Mouse (Mus musculus): ENCODE data around the gene Ndufaf7. TPM values are rescaled to one million over a fixed set of nuclear protein-coding genes. Genes with fewer than 3 reads are reported as not detected.

The Ndufaf7 gene
- 42.4 and 51.1 TPM in 2 replicates for polyA plus RNA-seq (2015; fragmentation: Nextera tagmentation; extraction: Ambion mirVana)

- Histone ChIP-seq H3K36me3 (ENCODE audit: control insufficient read depth, insufficient read depth, low read length) (no peaks in the 10 kb centered on the region), H3K9me3 (replicated peaks; ENCODE audit: control insufficient read depth, low read length) (no peaks in the 10 kb centered on the region), H3K27ac (ENCODE audit: low read length) (peak within 1 kb of the TSS; percentile 62), H3K9ac (ENCODE audit: low read length) (peak within 1 kb of the TSS; percentile 89), H3K4me2 (ENCODE audit: low read depth, low read length) (peak within 1 kb of the TSS; percentile 86), H3K4me3 (replicated peaks; ENCODE audit: low read length) (peak within 1 kb of the TSS; percentile 93), H3K4me1 (ENCODE audit: control insufficient read depth, insufficient read depth, low read length) (peaks cover 19% of the 10 kb centered on the region), H3K27me3 (ENCODE audit: control insufficient read depth, insufficient read depth, low read length) (no peaks in the 10 kb centered on the region)
- peak; percentile 100 for ATAC-seq (ENCODE audit: insufficient read depth, low FRiP score)
- under 1% methylated on average over 45 of the region's 45 CpGs for WGBS
Observed at GRCm38 (mm10) chr17:78936466-78937228, at the start of gene Ndufaf7, which contains the start of gene Cebpz. TSS of gene Ndufaf7 (plus strand) at chr17:78937136. TSS of gene Cebpz (minus strand) at chr17:78937066.

GRCm38 (mm10) chr17:78888554-78888953 is 48.4 kb upstream of the Ndufaf7 start:
- H3K27ac ChIP-seq (ENCODE audit: low read length) = no peak overlapping the region
- no peaks in the 10 kb centered on the region for H3K4me1 ChIP-seq (ENCODE audit: control insufficient read depth, insufficient read depth, low read length)
- H3K36me3 ChIP-seq (ENCODE audit: control insufficient read depth, insufficient read depth, low read length) = no peaks in the 10 kb centered on the region
- no peak for ATAC-seq (ENCODE audit: insufficient read depth, low FRiP score)
- no peaks in the 10 kb centered on the region; the same call in 1 of the 2 replicates for H3K9me3 ChIP-seq (replicated peaks; ENCODE audit: control insufficient read depth, low read length)
- H3K27me3 ChIP-seq (ENCODE audit: control insufficient read depth, insufficient read depth, low read length) = no peaks in the 10 kb centered on the region
- no peak overlapping the region for H3K4me2 ChIP-seq (ENCODE audit: low read depth, low read length)
- 77% methylated on average over 4 of the region's 4 CpGs for WGBS
- no peak overlapping the region for H3K4me3 ChIP-seq (replicated peaks; ENCODE audit: low read length)
- H3K9ac ChIP-seq (ENCODE audit: low read length) = no peak overlapping the region

- ATAC-seq (ENCODE audit: insufficient read depth, low FRiP score) = no peak
- WGBS = 38% methylated on average over 3 of the region's 3 CpGs
- no peaks in the 10 kb centered on the region for H3K36me3 ChIP-seq (ENCODE audit: control insufficient read depth, insufficient read depth, low read length)
- H3K27ac ChIP-seq (ENCODE audit: low read length) = no peak overlapping the region
- no peaks in the 10 kb centered on the region for H3K4me1 ChIP-seq (ENCODE audit: control insufficient read depth, insufficient read depth, low read length)
- no peaks in the 10 kb centered on the region; the same call in 1 of the 2 replicates for H3K9me3 ChIP-seq (replicated peaks; ENCODE audit: control insufficient read depth, low read length)
- H3K27me3 ChIP-seq (ENCODE audit: control insufficient read depth, insufficient read depth, low read length) = no peaks in the 10 kb centered on the region
- H3K9ac ChIP-seq (ENCODE audit: low read length) = no peak overlapping the region
- H3K4me2 ChIP-seq (ENCODE audit: low read depth, low read length) = no peak overlapping the region
- no peak overlapping the region for H3K4me3 ChIP-seq (replicated peaks; ENCODE audit: low read length)
Observed at GRCm38 (mm10) chr17:78889184-78889583, 47.8 kb upstream of the Ndufaf7 start.

DNA sequence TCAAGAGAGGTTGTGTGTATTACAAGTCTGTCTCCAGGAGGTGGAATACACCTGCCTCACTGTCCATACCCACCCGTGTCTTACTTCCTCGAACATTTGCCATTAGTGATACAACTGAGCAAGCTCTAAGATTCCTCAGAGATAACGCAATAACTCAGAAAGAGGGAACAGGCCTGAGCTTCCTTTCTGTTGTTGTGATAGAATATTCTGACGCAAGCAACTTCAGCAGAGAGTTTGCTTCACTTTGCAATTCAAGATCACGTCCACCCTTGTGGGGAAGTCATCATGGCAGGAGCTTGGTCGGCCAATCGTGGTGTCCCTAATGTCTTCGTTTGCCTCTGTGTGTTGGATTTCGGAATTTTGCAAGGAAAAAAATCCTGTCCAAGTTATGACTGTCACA is 45.9 kb upstream of the Ndufaf7 start:
- H3K4me1 ChIP-seq (ENCODE audit: control insufficient read depth, insufficient read depth, low read length) = no peaks in the 10 kb centered on the region
- H3K9ac ChIP-seq (ENCODE audit: low read length) = no peak overlapping the region
- no peak for ATAC-seq (ENCODE audit: insufficient read depth, low FRiP score)
- H3K36me3 ChIP-seq (ENCODE audit: control insufficient read depth, insufficient read depth, low read length) = no peaks in the 10 kb centered on the region
- WGBS = 73% methylated on average over 9 of the region's 9 CpGs
- H3K9me3 ChIP-seq (replicated peaks; ENCODE audit: control insufficient read depth, low read length) = no peaks in the 10 kb centered on the region
- no peak overlapping the region for H3K27ac ChIP-seq (ENCODE audit: low read length)
- no peak overlapping the region for H3K4me3 ChIP-seq (replicated peaks; ENCODE audit: low read length)
- no peaks in the 10 kb centered on the region for H3K27me3 ChIP-seq (ENCODE audit: control insufficient read depth, insufficient read depth, low read length)
- no peak overlapping the region for H3K4me2 ChIP-seq (ENCODE audit: low read depth, low read length)

GRCm38 (mm10) chr17:78894991-78895390 is 41.9 kb upstream of the Ndufaf7 start:
- whole genome bisulfite sequencing = 77% methylated on average over 7 of the region's 7 CpGs
- no peak overlapping the region for H3K9ac ChIP-seq (ENCODE audit: low read length)
- no peaks in the 10 kb centered on the region for H3K4me1 ChIP-seq (ENCODE audit: control insufficient read depth, insufficient read depth, low read length)
- H3K36me3 ChIP-seq (ENCODE audit: control insufficient read depth, insufficient read depth, low read length) = no peaks in the 10 kb centered on the region
- no peak for ATAC-seq (ENCODE audit: insufficient read depth, low FRiP score)
- H3K27ac ChIP-seq (ENCODE audit: low read length) = no peak overlapping the region
- no peaks in the 10 kb centered on the region for H3K9me3 ChIP-seq (replicated peaks; ENCODE audit: control insufficient read depth, low read length)
- H3K4me2 ChIP-seq (ENCODE audit: low read depth, low read length) = peak overlapping the region; percentile 40; the same call in 1 of the 2 replicates
- H3K27me3 ChIP-seq (ENCODE audit: control insufficient read depth, insufficient read depth, low read length) = no peaks in the 10 kb centered on the region
- no peak overlapping the region for H3K4me3 ChIP-seq (replicated peaks; ENCODE audit: low read length)

DNA sequence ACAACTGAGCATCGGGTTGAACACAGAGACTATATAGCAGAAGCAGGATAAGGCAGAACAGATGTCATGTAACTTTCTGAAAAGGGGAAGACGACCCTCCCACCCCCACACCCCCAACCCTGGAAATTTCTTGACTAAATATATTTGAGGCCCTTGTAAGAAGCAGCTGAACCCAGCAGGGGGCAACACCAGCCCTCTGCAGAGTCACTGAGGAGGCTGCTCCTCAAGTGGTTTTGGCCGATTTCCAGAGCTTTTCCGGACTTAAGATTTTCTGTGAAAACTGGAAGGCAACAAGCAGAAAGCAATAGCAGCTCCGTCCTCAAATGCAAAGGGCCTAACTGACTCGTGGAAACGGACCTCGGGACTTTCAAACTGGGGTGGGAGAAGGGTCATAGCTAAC is 41.5 kb upstream of the Ndufaf7 start:
- H3K27ac ChIP-seq (ENCODE audit: low read length) = no peak overlapping the region
- H3K27me3 ChIP-seq (ENCODE audit: control insufficient read depth, insufficient read depth, low read length) = no peaks in the 10 kb centered on the region
- peak overlapping the region; percentile 31 for H3K4me3 ChIP-seq (replicated peaks; ENCODE audit: low read length)
- 22% methylated on average over 8 of the region's 8 CpGs for WGBS
- no peaks in the 10 kb centered on the region for H3K4me1 ChIP-seq (ENCODE audit: control insufficient read depth, insufficient read depth, low read length)
- 0 out of 2 replicates have a peak overlapping the region, but pooled peaks have one; percentile 29 for H3K9ac ChIP-seq (ENCODE audit: low read length)
- H3K9me3 ChIP-seq (replicated peaks; ENCODE audit: control insufficient read depth, low read length) = no peaks in the 10 kb centered on the region
- 0 out of 2 replicates have a peak, but pooled peaks have one; percentile 29 for ATAC-seq (ENCODE audit: insufficient read depth, low FRiP score)
- peak overlapping the region; percentile 40 for H3K4me2 ChIP-seq (ENCODE audit: low read depth, low read length)
- H3K36me3 ChIP-seq (ENCODE audit: control insufficient read depth, insufficient read depth, low read length) = no peaks in the 10 kb centered on the region

GRCm38 (mm10) chr17:78903158-78903557 is 33.8 kb upstream of the Ndufaf7 start:
- Histone ChIP-seq H3K4me1 (ENCODE audit: control insufficient read depth, insufficient read depth, low read length) (no peaks in the 10 kb centered on the region), H3K27me3 (ENCODE audit: control insufficient read depth, insufficient read depth, low read length) (no peaks in the 10 kb centered on the region), H3K9ac (ENCODE audit: low read length) (no peak overlapping the region), H3K9me3 (replicated peaks; ENCODE audit: control insufficient read depth, low read length) (no peaks in the 10 kb centered on the region), H3K4me3 (replicated peaks; ENCODE audit: low read length) (no peak overlapping the region), H3K4me2 (ENCODE audit: low read depth, low read length) (no peak overlapping the region), H3K27ac (ENCODE audit: low read length) (no peak overlapping the region), H3K36me3 (ENCODE audit: control insufficient read depth, insufficient read depth, low read length) (no peaks in the 10 kb centered on the region)
- 57% methylated on average over 2 of the region's 2 CpGs for WGBS
- no peak for ATAC-seq (ENCODE audit: insufficient read depth, low FRiP score)

DNA sequence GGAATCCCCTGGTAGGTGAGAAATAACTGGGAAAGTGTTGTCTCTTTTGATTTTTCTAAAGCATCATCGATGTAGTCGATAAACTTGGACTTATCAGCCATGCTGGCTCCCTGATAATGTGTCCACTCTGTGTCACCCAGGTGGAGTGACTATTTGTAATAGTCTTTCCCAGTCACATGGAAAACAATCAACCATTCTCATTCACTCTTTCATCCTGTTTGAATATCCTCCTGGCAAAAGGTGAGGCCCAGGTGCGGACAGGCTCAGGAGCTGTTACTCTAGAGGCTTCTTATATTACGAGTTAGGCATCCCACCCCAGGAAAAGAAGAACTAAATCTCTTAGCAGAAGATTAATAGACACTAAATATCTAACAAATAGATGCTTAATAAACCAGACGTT is 30.0 kb upstream of the Ndufaf7 start, which contains the start of gene Sult6b1:
Sult6b1 (minus strand) TSS at position 101 of the 400 bp plus-strand sequence.
- no peak within 1 kb of the TSS for H3K4me2 ChIP-seq (ENCODE audit: low read depth, low read length)
- no peak within 1 kb of the TSS for H3K27ac ChIP-seq (ENCODE audit: low read length)
- no peak for ATAC-seq (ENCODE audit: insufficient read depth, low FRiP score)
- no peaks in the 10 kb centered on the region for H3K4me1 ChIP-seq (ENCODE audit: control insufficient read depth, insufficient read depth, low read length)
- no peak within 1 kb of the TSS for H3K9ac ChIP-seq (ENCODE audit: low read length)
- H3K9me3 ChIP-seq (replicated peaks; ENCODE audit: control insufficient read depth, low read length) = no peaks in the 10 kb centered on the region
- 79% methylated on average over 5 of the region's 5 CpGs for WGBS
- no peaks in the 10 kb centered on the region for H3K27me3 ChIP-seq (ENCODE audit: control insufficient read depth, insufficient read depth, low read length)
- no peak within 1 kb of the TSS for H3K4me3 ChIP-seq (replicated peaks; ENCODE audit: low read length)
- no peaks in the 10 kb centered on the region for H3K36me3 ChIP-seq (ENCODE audit: control insufficient read depth, insufficient read depth, low read length)

GRCm38 (mm10) chr17:78909374-78909773 is 27.6 kb upstream of the Ndufaf7 start:
- H3K4me1 ChIP-seq (ENCODE audit: control insufficient read depth, insufficient read depth, low read length) = no peaks in the 10 kb centered on the region
- H3K27me3 ChIP-seq (ENCODE audit: control insufficient read depth, insufficient read depth, low read length) = no peaks in the 10 kb centered on the region
- H3K9ac ChIP-seq (ENCODE audit: low read length) = no peak overlapping the region
- H3K4me3 ChIP-seq (replicated peaks; ENCODE audit: low read length) = no peak overlapping the region
- H3K9me3 ChIP-seq (replicated peaks; ENCODE audit: control insufficient read depth, low read length) = no peaks in the 10 kb centered on the region
- H3K27ac ChIP-seq (ENCODE audit: low read length) = no peak overlapping the region
- WGBS = 69% methylated on average over 2 of the region's 2 CpGs
- no peaks in the 10 kb centered on the region for H3K36me3 ChIP-seq (ENCODE audit: control insufficient read depth, insufficient read depth, low read length)
- no peak for ATAC-seq (ENCODE audit: insufficient read depth, low FRiP score)
- H3K4me2 ChIP-seq (ENCODE audit: low read depth, low read length) = no peak overlapping the region

Measured in stomach, embryonic 16.5 days (tissue).